In the genomic region with DNA sequence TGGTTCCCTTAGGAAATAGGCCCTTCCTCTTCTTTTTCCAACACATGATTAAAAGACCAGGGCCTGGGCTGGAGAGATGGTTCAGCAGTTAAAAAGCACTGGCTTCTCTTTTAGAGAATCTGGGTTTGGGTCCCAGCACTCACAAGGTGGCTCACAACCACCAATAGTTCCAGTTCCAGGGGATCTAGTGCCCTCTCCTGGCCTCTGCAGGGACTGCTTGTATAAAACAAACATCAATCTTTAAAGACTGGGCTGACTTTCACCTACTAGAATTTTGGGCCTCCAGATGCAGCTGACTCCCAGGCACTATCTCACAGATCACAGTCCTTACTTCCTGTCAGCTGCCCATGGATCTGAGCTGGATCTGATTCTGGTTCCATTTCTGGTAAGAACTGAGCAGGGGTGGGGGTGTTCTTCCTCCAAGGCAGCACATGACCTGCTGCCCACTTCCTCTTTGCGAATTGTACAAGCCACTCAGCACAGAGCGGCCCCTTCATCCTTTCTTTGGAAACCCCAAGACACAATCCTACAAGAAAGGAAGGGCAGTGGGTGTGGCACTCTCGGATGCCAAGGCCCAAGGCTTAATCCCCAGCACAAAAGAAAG, we compare ENCODE assay signal across 10 mouse cellular contexts.
DNase-seq lines count a peak whose midpoint lies in the region; ATAC-seq and TF ChIP-seq lines count a peak whose summit lies in the region.
"Had no signal": no experiment of that assay in that cellular context is flagged by ENCODE, and none has a peak within 500 bp of the region (broad histone marks: within the 10 kb centered on the region; RNA-seq: fewer than 3 reads in every experiment).

No protein-coding gene starts in this region.

- WGBS in kidney, adult 2 months: 83% methylated on average over 3 of the region's 3 CpGs
- 31% methylated on average over 3 of the region's 3 CpGs for WGBS in thymus, adult 2 months
- WGBS in lung, postnatal 0 days: 72% methylated on average over 3 of the region's 3 CpGs

- H3K36me3 ChIP-seq in kidney, adult 2 months (ENCODE audit: control insufficient read depth, insufficient read depth, low read length): no peaks in the 10 kb centered on the region; the same call in 1 of the 2 replicates
- no peaks in the 10 kb centered on the region for H3K36me3 ChIP-seq in thymus, adult 2 months (ENCODE audit: control insufficient read depth, insufficient read depth, low read length)
- no peaks in the 10 kb centered on the region for H3K36me3 ChIP-seq in lung, postnatal 0 days (ENCODE audit: insufficient read depth, low read length)
- H3K36me3 ChIP-seq: G1E had no signal

- no peak for DNase-seq in kidney, adult 2 months
- DNase-seq in kidney, adult 18-20 months: no peak
- DNase-seq in thymus, postnatal 0 days (ENCODE audit: low spot score): peak; percentile 44
- DNase-seq in thymus, adult 2 months: no peak
- peak; percentile 36 for DNase-seq in lung, postnatal 0 days (ENCODE audit: low spot score)
- peak; percentile 46 for DNase-seq in thymus, postnatal 4 days
- no peak for DNase-seq in retina, postnatal 1 day

- H3K9ac ChIP-seq in lung, postnatal 0 days (replicated peaks; ENCODE audit: low read depth): no peak overlapping the region
- H3K9ac ChIP-seq: limb, embryonic 13.5 days had no signal

- no peak overlapping the region for H3K4me2 ChIP-seq in lung, postnatal 0 days (replicated peaks; ENCODE audit: low read depth, low read length)
- H3K4me2 ChIP-seq: limb, embryonic 13.5 days had no signal

- TF ChIP-seq POLR2A in kidney, adult 2 months (IDR thresholded peaks at IDR 0.05; ENCODE audit: low read depth, low read length): no peak
- no peak for TF ChIP-seq POLR2A in thymus, adult 2 months (IDR thresholded peaks at IDR 0.05; ENCODE audit: control insufficient read depth, extremely low read depth, insufficient read depth, low read length, poor library complexity)

- TF ChIP-seq EP300 in lung, postnatal 0 days (IDR thresholded peaks at IDR 0.05): no peak

- no peaks in the 10 kb centered on the region for H3K27me3 ChIP-seq in kidney, adult 2 months (replicated peaks; ENCODE audit: control insufficient read depth, insufficient read depth, low read length)
- H3K27me3 ChIP-seq in thymus, adult 2 months (ENCODE audit: control insufficient read depth, insufficient read depth, low read length): no peaks in the 10 kb centered on the region
- H3K27me3 ChIP-seq in lung, postnatal 0 days (replicated peaks; ENCODE audit: insufficient read depth, low read length): no peaks in the 10 kb centered on the region
- H3K27me3 ChIP-seq: limb, embryonic 13.5 days had no signal

- peaks cover 4% of the 10 kb centered on the region; the same call in 1 of the 2 replicates for H3K9me3 ChIP-seq in lung, postnatal 0 days (ENCODE audit: low read length)
- H3K9me3 ChIP-seq: G1E; limb, embryonic 13.5 days had no signal

- TF ChIP-seq CTCF in kidney, adult 2 months (conservative IDR thresholded peaks at IDR 0.05; ENCODE audit: insufficient read depth, insufficient read length, low read depth, low read length): 0 out of 2 replicates have a peak, but pooled peaks have one; percentile 14
- TF ChIP-seq CTCF in thymus, adult 2 months (IDR thresholded peaks at IDR 0.05; ENCODE audit: borderline replicate concordance, control insufficient read depth, extremely low read depth, insufficient read depth, low read length, poor library complexity): no peak
- TF ChIP-seq CTCF in lung, postnatal 0 days (IDR thresholded peaks at IDR 0.05): peak; percentile 33; the same call in 1 of the 2 replicates

- no peak overlapping the region for H3K27ac ChIP-seq in kidney, adult 2 months (ENCODE audit: insufficient read depth, low read depth, low read length)
- H3K27ac ChIP-seq in thymus, adult 2 months (ENCODE audit: control insufficient read depth, insufficient read depth, low read length): no peak overlapping the region
- H3K27ac ChIP-seq in lung, postnatal 0 days (ENCODE audit: low read length): no peak overlapping the region
- H3K27ac ChIP-seq: limb, embryonic 13.5 days had no signal

- ATAC-seq in lung, postnatal 0 days: peak; percentile 56; the same call in 1 of the 2 replicates
- ATAC-seq in activated CD4-positive, CD25-positive, alpha-beta regulatory T cell, adult 4 months: no peak

- H3K4me1 ChIP-seq in kidney, adult 2 months (ENCODE audit: control insufficient read depth, insufficient read depth, low read length): peaks cover 11% of the 10 kb centered on the region
- peaks cover 30% of the 10 kb centered on the region for H3K4me1 ChIP-seq in thymus, adult 2 months (replicated peaks; ENCODE audit: control insufficient read depth, insufficient read depth, low read length)
- peaks cover 3% of the 10 kb centered on the region; the same call in 1 of the 2 replicates for H3K4me1 ChIP-seq in lung, postnatal 0 days (ENCODE audit: insufficient read depth, low read depth, low read length)

- no peak overlapping the region for H3K4me3 ChIP-seq in kidney, adult 2 months (ENCODE audit: insufficient read depth, low read depth, low read length)
- H3K4me3 ChIP-seq in thymus, adult 2 months (ENCODE audit: control insufficient read depth, insufficient read depth, low read length): no peak overlapping the region
- no peak overlapping the region for H3K4me3 ChIP-seq in lung, postnatal 0 days (ENCODE audit: low read depth, low read length)
- H3K4me3 ChIP-seq: limb, embryonic 13.5 days had no signal

Comparison
In these comparisons a context has a peak if more than half of its experiments do, and no peak if none do; other contexts are left out.
1. DNase-seq: peak in thymus, postnatal 0 days (single experiment), lung, postnatal 0 days (single experiment) and thymus, postnatal 4 days (single experiment); none in kidney, adult 2 months (single experiment), kidney, adult 18-20 months (single experiment), thymus, adult 2 months (single experiment) and retina, postnatal 1 day (single experiment).